Mouse (Mus musculus) stomach, embryonic 14.5 days (tissue): Measurements from ENCODE around the gene Fam129b. TPM values are rescaled to one million over a fixed set of nuclear protein-coding genes. Genes with fewer than 3 reads are reported as not detected.

ENCODE experiments used
- ATAC-seq: fragments of 200-750 bp; cut with Nextera tagmentation; 2 replicates; pipeline ENCODE4 v1.8.0; 2017; ENCODE audit warnings: low read depth, moderate TSS enrichment; ENCODE audit not compliant: insufficient number of reproducible peaks, insufficient read depth, low FRiP score
- H3K27ac ChIP-seq: fragments of 300-500 bp; sonication (generic); 2 replicates; pipeline ENCODE4 v1.5.1; 2014; ENCODE audit warnings: mild to moderate bottlenecking, low read length, moderate library complexity, mixed read lengths
- H3K27me3 ChIP-seq: fragments of 300-500 bp; sonication (generic); 2 replicates; pipeline ENCODE4 v1.6.1; 2014; ENCODE audit warnings: low read length, control low read depth, mixed read lengths; ENCODE audit not compliant: control insufficient read depth, insufficient read depth
- H3K36me3 ChIP-seq: fragments of 300-500 bp; sonication (generic); 2 replicates; pipeline ENCODE4 v1.6.1; 2014; ENCODE audit warnings: mild to moderate bottlenecking, control low read depth, low read length, moderate library complexity, mixed read lengths; ENCODE audit not compliant: control insufficient read depth, insufficient read depth
- H3K4me1 ChIP-seq: fragments of 300-500 bp; sonication (generic); 2 replicates; pipeline ENCODE4 v1.6.1; 2014; ENCODE audit warnings: low read length, control low read depth, mixed read lengths; ENCODE audit not compliant: control insufficient read depth, insufficient read depth
- H3K4me2 ChIP-seq: fragments of 300-500 bp; sonication (generic); replicated peaks from 2 replicates; pipeline ENCODE4 v1.6.1; 2014; ENCODE audit warnings: low read depth, low read length, control low read depth
- H3K4me3 ChIP-seq: fragments of 300-500 bp; sonication (generic); 2 replicates; pipeline ENCODE4 v1.5.1; 2014; ENCODE audit warnings: low read depth, low read length, control low read depth
- H3K9ac ChIP-seq: fragments of 300-500 bp; sonication (generic); replicated peaks from 2 replicates; pipeline ENCODE4 v1.6.1; 2014; ENCODE audit warnings: low read depth, mild to moderate bottlenecking, control low read depth, low read length, moderate library complexity, mixed read lengths
- H3K9me3 ChIP-seq: fragments of 300-500 bp; sonication (generic); 2 replicates; pipeline ENCODE4 v1.6.1; 2016; ENCODE audit warnings: low read depth, low read length, control low read depth; ENCODE audit not compliant: control insufficient read depth
- WGBS: fragments of 180-500 bp; shearing (Covaris S2); extraction: QIAGEN DNeasy Blood & Tissue Kit; methylation state at CpG from one replicate; pipeline ENCODE4 v1.1.7; 2014; 5-methylcytosine and 5-hydroxymethylcytosine counted together
- polyA plus RNA-seq: library from polyadenylated mRNA; unstranded; fragments of >200 nt; fragmentation: Nextera tagmentation; extraction: Ambion mirVana; gene quantifications from 2 replicates; pipeline ENCODE4 v1.2.1, GENCODE M21; 2014

Fam129b gene
- polyA plus RNA-seq, 1 experiment from 2014 or later = 31.9 TPM

GRCm38 (mm10) chr2:32939418-32939817 is 63.5 kb downstream of the Fam129b start:
- WGBS = 69% methylated on average over 5 of the region's 5 CpGs
- no peak overlapping the region for H3K9ac ChIP-seq
- ATAC-seq = no peak
- no peak overlapping the region for H3K27ac ChIP-seq
- H3K36me3 ChIP-seq = peaks cover 28% of the 10 kb centered on the region
- no peaks in the 10 kb centered on the region for H3K4me1 ChIP-seq
- H3K4me3 ChIP-seq = no peak overlapping the region
- no peak overlapping the region for H3K4me2 ChIP-seq
- H3K9me3 ChIP-seq = no peaks in the 10 kb centered on the region
- no peaks in the 10 kb centered on the region for H3K27me3 ChIP-seq

GRCm38 (mm10) chr2:32940483-32940882 is 64.6 kb downstream of the Fam129b start:
- no peaks in the 10 kb centered on the region for H3K4me1 ChIP-seq
- H3K4me2 ChIP-seq = no peak overlapping the region
- WGBS = 92% methylated on average over 4 of the region's 4 CpGs
- no peak overlapping the region for H3K27ac ChIP-seq
- H3K27me3 ChIP-seq = no peaks in the 10 kb centered on the region
- ATAC-seq = no peak
- no peaks in the 10 kb centered on the region for H3K9me3 ChIP-seq
- no peak overlapping the region for H3K4me3 ChIP-seq
- H3K9ac ChIP-seq = no peak overlapping the region
- peaks cover 34% of the 10 kb centered on the region for H3K36me3 ChIP-seq

- Histone ChIP-seq H3K4me3 (no peak overlapping the region), H3K27ac (no peak overlapping the region), H3K4me2 (no peak overlapping the region), H3K4me1 (no peaks in the 10 kb centered on the region), H3K9ac (no peak overlapping the region), H3K36me3 (peaks cover 24% of the 10 kb centered on the region), H3K27me3 (no peaks in the 10 kb centered on the region), H3K9me3 (no peaks in the 10 kb centered on the region)
- ATAC-seq = 0 out of 2 replicates have a peak, but pooled peaks have one; percentile 18
- 88% methylated on average over 11 of the region's 11 CpGs for WGBS
Measured at GRCm38 (mm10) chr2:32947454-32947853, 71.5 kb downstream of the Fam129b start.

- H3K27ac ChIP-seq = no peak overlapping the region
- no peak overlapping the region for H3K9ac ChIP-seq
- no peak overlapping the region for H3K4me2 ChIP-seq
- no peaks in the 10 kb centered on the region for H3K4me1 ChIP-seq
- ATAC-seq = no peak
- no peaks in the 10 kb centered on the region for H3K27me3 ChIP-seq
- no peak overlapping the region for H3K4me3 ChIP-seq
- 90% methylated on average over 2 of the region's 2 CpGs for WGBS
- peaks cover 3% of the 10 kb centered on the region; the same call in 1 of the 2 replicates for H3K36me3 ChIP-seq
- no peaks in the 10 kb centered on the region for H3K9me3 ChIP-seq
Measured at GRCm38 (mm10) chr2:32954581-32954980, 78.7 kb downstream of the Fam129b start.

GRCm38 (mm10) chr2:32957344-32957743 is 81.4 kb downstream of the Fam129b start:
- Histone ChIP-seq H3K4me2 (no peak overlapping the region), H3K9ac (no peak overlapping the region), H3K27me3 (no peaks in the 10 kb centered on the region), H3K9me3 (no peaks in the 10 kb centered on the region), H3K4me1 (peaks cover 7% of the 10 kb centered on the region; the same call in 1 of the 2 replicates), H3K27ac (no peak overlapping the region), H3K4me3 (no peak overlapping the region), H3K36me3 (peaks cover 3% of the 10 kb centered on the region; the same call in 1 of the 2 replicates)
- ATAC-seq = no peak
- WGBS = 44% methylated on average over 8 of the region's 8 CpGs

- Histone ChIP-seq H3K4me1 (peaks cover 11% of the 10 kb centered on the region; the same call in 1 of the 2 replicates), H3K4me2 (peak overlapping the region; percentile 71), H3K9me3 (no peaks in the 10 kb centered on the region), H3K4me3 (no peak overlapping the region), H3K27ac (no peak overlapping the region), H3K36me3 (peaks cover 27% of the 10 kb centered on the region), H3K9ac (no peak overlapping the region), H3K27me3 (no peaks in the 10 kb centered on the region)
- 88% methylated on average over 4 of the region's 4 CpGs for WGBS
- no peak for ATAC-seq
Measured at GRCm38 (mm10) chr2:32960273-32960672, 84.4 kb downstream of the Fam129b start.

GRCm38 (mm10) chr2:32961192-32961995 is 85.5 kb downstream of the Fam129b start, which contains the start of the genes Rpl12 and Lrsam1:
Gene Rpl12 (plus strand): TSS chr2:32961559.
Gene Lrsam1 (minus strand): TSS chr2:32961614.
- WGBS = 3% methylated on average over 55 of the region's 55 CpGs
- peaks cover 13% of the 10 kb centered on the region; the same call in 1 of the 2 replicates for H3K4me1 ChIP-seq
- H3K4me3 ChIP-seq = peak within 1 kb of the TSS; percentile 85
- no peaks in the 10 kb centered on the region for H3K9me3 ChIP-seq
- peak; percentile 91 for ATAC-seq
- H3K27ac ChIP-seq = peak within 1 kb of the TSS; percentile 91
- peak within 1 kb of the TSS; percentile 89 for H3K4me2 ChIP-seq
- H3K27me3 ChIP-seq = no peaks in the 10 kb centered on the region
- H3K36me3 ChIP-seq = peaks cover 29% of the 10 kb centered on the region
- H3K9ac ChIP-seq = peak within 1 kb of the TSS; percentile 92

GRCm38 (mm10) chr2:32962062-32962874 is 86.4 kb downstream of the Fam129b start:
- no peaks in the 10 kb centered on the region for H3K9me3 ChIP-seq
- H3K4me2 ChIP-seq = peak overlapping the region; percentile 89
- no peaks in the 10 kb centered on the region for H3K27me3 ChIP-seq
- H3K27ac ChIP-seq = peak overlapping the region; percentile 91
- peaks cover 13% of the 10 kb centered on the region; the same call in 1 of the 2 replicates for H3K4me1 ChIP-seq
- peak overlapping the region; percentile 85 for H3K4me3 ChIP-seq
- peaks cover 29% of the 10 kb centered on the region for H3K36me3 ChIP-seq
- under 1% methylated on average over 33 of the region's 33 CpGs for WGBS
- H3K9ac ChIP-seq = peak overlapping the region; percentile 92
- no peak for ATAC-seq
